Mouse (Mus musculus): ENCODE measurements at regions not wholly inside any gene's neighbourhood (a gene's known extent, or its start where the extent isn't known, plus 50 kb on each side); places are given as distances from the start of the nearest gene placed in this dataset.

DNA sequence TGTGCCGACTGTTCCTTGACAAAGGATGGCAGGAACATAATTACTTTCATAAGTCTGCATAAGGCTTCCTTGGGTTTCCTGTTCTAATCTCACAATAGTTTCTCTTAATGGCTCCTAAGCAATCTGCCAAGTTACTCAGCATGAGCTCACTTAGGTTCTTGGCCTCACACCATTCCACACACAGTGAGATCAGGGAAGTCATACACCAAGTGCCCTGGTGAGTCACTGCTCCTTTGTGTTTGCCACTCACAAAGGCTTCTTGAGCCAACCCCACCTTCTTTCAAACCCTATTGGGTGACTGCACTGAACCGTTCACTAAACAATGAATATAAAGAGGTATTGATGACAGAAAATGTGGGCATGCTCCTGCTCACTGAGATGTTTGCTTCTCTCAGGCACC lies 214.9 kb upstream of the B3gat1 start:
- TF ChIP-seq POLR2A (IDR thresholded peaks at IDR 0.05; ENCODE audit: extremely low read depth, insufficient read depth, low read length) (no peak), CTCF (IDR thresholded peaks at IDR 0.05; ENCODE audit: extremely low read depth, insufficient read depth, low read length) (no peak)

Data from cortical plate, adult 2 months (tissue).